21 mouse cellular contexts compared by ENCODE assay signal in genomic region chr2:159438961-159439360, GRCm38 (mm10).
"Had no signal": no experiment of that assay in that cellular context is flagged by ENCODE, and none has a peak within 500 bp of the region (broad histone marks: within the 10 kb centered on the region; RNA-seq: fewer than 3 reads in every experiment).

No protein-coding gene starts in this region.

- H3K9me3 ChIP-seq: limb, embryonic 15.5 days; midbrain, embryonic 15.5 days; neural tube, embryonic 15.5 days; stomach, embryonic 15.5 days had no signal

- ATAC-seq: liver, postnatal 0 days; lung, postnatal 0 days; midbrain, embryonic 15.5 days had no signal

- H3K27me3 ChIP-seq: limb, embryonic 12.5 days; limb, embryonic 15.5 days; midbrain, embryonic 12.5 days; midbrain, embryonic 15.5 days; neural tube, embryonic 12.5 days; neural tube, embryonic 15.5 days; stomach, embryonic 15.5 days had no signal

- H3K36me3 ChIP-seq: limb, embryonic 12.5 days; limb, embryonic 15.5 days; midbrain, embryonic 12.5 days; midbrain, embryonic 15.5 days; neural tube, embryonic 12.5 days; neural tube, embryonic 15.5 days; stomach, embryonic 15.5 days had no signal

- H3K4me1 ChIP-seq: limb, embryonic 12.5 days; limb, embryonic 15.5 days; midbrain, embryonic 12.5 days; neural tube, embryonic 12.5 days; stomach, embryonic 15.5 days had no signal

- H3K4me2 ChIP-seq: limb, embryonic 12.5 days; limb, embryonic 15.5 days; liver, embryonic 11.5 days; lung, embryonic 14.5 days; midbrain, embryonic 12.5 days; midbrain, embryonic 15.5 days; neural tube, embryonic 12.5 days; neural tube, embryonic 15.5 days; stomach, embryonic 15.5 days had no signal

- H3K27ac ChIP-seq: limb, embryonic 12.5 days; limb, embryonic 15.5 days; liver, embryonic 14.5 days; macrophage; midbrain, embryonic 12.5 days; midbrain, embryonic 15.5 days; neural tube, embryonic 12.5 days; neural tube, embryonic 15.5 days; stomach, embryonic 15.5 days had no signal

- H3K4me3 ChIP-seq: limb, embryonic 12.5 days; limb, embryonic 15.5 days; midbrain, embryonic 12.5 days; midbrain, embryonic 15.5 days; neural tube, embryonic 12.5 days; neural tube, embryonic 15.5 days; stomach, embryonic 15.5 days had no signal

- DNase-seq: kidney, adult 8-10 months; kidney, postnatal 14 days; kidney, postnatal 4 days; left cerebral cortex, postnatal 4 days; liver, postnatal 0 days; lung, embryonic 14.5 days; retina, postnatal 1 day; right cerebral cortex, postnatal 25 days; spleen, adult 18-20 months; thymus, postnatal 36 days had no signal

- H3K9ac ChIP-seq: limb, embryonic 12.5 days; limb, embryonic 15.5 days; liver, embryonic 14.5 days; liver, postnatal 0 days; lung, embryonic 14.5 days; midbrain, embryonic 12.5 days; midbrain, embryonic 15.5 days; neural tube, embryonic 12.5 days; neural tube, embryonic 15.5 days; stomach, embryonic 15.5 days had no signal
